Mouse (Mus musculus) kidney, adult 11 months (tissue): ENCODE measurements around the gene Ptbp1.
"Not testable (repeated sequence)": the region's sequence is repeated elsewhere in the genome, so short reads cannot be mapped to it uniquely, and the experiment has no call there.

Experiments used
- DNase-seq: peaks from one replicate; pipeline ENCODE4 v3.0.0; 2022

Gene Ptbp1

DNA sequence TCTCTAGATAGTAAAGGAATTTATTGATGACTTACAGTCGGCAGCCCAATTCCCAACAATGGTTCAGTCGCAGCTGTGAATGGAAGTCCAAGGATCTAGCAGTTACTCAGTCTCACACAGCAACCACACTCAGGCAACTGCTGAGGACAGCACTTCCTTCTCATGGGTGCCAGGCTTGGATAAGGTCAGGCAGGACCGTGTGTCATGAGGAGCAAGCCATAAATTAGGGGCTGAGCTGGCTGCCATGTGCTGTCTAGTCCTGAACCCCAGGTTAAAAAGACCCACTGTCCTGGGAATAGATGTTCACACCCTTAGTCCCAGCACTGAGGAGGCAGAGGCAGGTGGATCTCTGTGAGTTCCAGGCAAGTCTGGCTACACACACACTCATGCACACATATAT lies 30.7 kb downstream of the Ptbp1 start:
- DNase-seq = not testable (repeated sequence)

DNA sequence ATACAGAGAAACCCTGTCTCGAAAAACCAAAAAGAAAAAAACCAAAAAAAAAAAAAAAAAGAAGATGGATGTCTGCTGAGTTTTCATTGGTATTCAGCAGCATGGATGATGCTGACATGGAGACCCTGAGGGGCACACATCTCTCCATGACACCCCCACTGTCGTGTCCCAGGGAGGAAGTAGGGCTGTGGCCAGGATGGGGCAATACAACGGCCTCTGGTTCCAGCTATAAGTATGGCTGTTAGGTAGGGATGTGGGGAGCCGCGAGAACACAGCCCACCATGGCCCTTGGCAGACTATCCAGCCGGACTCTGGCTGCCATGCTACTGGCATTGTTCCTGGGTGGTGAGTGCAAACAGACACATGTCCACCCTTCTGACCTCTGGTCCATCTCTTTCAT lies 31.8 kb downstream of the Ptbp1 start, which contains the start of gene Elane:
TSS of gene Elane (plus strand) at position 194 of the 400 bp plus-strand sequence.
- DNase-seq = no peak

DNA sequence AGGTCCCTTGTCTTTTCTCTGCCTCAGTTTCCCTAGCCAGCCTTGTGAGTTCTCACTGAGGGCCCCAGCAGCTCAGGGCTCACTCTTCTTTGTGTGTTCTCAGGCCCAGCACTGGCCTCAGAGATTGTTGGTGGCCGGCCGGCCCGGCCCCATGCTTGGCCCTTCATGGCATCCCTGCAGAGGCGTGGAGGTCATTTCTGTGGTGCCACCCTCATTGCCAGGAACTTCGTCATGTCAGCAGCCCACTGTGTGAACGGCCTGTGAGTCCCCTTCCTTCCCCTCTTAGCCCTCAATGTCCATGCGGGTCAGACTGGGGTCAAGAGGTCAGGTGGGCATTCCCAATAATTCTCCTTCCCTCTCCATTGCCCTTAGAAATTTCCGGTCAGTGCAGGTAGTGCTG lies 32.4 kb downstream of the Ptbp1 start:
- no peak for DNase-seq

DNA sequence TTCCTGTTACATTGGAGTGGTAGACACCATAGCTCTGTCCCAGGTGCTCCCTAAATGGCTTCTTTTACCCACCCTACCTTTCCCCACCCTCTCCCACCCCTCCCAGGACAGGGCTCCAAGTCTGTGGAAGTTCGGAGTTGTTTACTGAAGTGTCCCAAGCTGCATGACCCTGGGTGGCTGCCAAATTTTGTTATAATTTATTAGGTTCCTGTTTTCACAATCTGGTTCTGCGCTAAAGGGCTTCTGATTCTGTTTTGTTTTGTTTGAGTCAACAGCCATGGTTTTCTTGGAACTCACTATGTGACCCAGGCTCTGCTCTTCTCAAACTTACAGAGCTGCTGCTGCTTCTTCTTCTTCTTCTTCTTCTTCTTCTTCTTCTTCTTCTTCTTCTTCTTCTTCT lies 35.2 kb downstream of the Ptbp1 start:
- DNase-seq = no peak

DNA sequence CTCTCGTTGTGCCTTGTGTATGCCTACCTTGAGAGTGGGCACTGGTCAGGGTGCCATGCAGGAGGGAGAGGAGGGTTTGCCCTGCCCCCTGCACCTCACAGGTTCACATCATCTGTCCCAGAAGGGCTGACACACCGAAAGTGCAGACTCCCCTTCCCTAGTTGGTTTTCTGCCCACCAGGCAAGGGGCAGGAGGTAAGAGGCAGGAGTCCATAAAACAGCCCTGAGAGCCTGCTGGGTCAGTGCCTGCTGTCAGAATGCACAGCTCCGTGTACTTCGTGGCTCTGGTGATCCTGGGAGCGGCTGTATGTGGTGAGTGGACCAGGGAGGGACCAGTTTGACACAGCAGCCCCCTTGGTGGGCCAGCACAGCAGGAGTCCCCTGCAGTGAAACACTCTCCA lies 36.4 kb downstream of the Ptbp1 start, which contains the start of gene Cfd:
TSS of gene Cfd (plus strand) at position 184 of the 400 bp plus-strand sequence.
- no peak for DNase-seq

DNA sequence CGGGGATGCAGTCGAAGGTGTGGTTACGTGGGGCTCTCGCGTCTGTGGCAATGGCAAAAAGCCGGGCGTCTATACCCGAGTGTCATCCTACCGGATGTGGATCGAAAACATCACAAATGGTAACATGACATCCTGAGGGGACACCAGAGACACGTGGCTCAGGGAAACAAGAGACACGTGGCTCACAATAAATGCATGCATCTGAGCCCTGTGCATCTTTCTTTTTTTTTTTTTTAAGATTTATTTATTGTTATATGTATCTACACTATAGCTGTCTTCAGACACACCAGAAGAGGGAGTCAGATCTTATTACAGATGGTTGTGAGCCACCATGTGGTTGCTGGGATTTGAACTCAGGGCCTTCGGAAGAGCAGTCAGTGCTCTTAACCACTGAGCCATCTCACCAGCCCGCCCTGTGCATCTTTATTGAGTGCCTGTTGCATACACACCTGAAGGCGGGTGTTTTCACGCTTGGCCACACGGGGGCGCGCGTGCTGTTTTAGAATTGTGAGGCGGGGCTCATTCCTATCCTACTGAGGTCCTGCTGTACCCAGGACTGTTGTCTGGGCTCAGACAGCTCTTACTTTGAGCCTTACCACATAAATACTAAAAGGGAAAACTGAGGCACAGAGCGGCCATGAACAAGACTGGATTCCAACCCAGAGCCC lies 38.4 kb downstream of the Ptbp1 start:
- DNase-seq = peak; percentile 75

DNA sequence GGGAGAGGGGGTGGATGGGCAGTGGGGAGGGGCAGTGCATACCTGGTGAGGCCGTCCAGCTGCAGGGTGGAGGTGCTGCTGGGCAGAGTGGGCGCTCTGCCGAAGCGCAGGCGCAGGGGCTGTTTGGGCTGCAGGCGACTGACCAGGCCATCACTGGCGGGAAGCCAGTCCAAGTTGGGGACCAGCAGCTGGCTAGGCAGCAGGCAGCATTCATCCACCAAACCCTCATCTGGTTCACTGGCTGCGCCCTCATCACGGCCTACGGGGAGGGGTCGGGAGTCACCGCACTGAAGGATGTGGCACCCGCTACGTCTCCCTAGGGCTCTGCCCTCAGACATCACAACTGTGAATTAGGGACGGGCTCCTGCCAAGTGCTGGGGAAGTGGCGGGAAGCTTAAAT lies 42.1 kb downstream of the Ptbp1 start:
- no peak for DNase-seq

DNA sequence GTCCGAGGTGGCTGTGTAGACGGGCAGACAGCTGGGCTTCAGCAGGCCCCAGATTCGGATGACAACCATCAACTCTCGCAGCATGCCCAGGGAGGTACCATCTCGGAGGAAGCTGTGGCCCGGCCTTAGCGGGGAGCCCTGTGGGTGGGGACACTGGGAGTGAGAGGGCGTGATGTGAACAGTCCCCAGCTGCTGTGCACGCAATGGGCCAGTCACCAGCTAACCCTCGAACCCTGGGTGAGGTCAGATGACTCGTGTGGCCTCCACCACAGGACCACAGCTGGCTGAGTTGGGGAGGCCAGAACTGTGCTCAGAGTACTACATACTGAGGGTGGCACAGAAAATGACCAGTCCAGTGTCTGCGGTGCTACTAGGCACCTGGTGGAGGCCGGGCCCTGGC lies 42.6 kb downstream of the Ptbp1 start:
- DNase-seq = no peak

DNA sequence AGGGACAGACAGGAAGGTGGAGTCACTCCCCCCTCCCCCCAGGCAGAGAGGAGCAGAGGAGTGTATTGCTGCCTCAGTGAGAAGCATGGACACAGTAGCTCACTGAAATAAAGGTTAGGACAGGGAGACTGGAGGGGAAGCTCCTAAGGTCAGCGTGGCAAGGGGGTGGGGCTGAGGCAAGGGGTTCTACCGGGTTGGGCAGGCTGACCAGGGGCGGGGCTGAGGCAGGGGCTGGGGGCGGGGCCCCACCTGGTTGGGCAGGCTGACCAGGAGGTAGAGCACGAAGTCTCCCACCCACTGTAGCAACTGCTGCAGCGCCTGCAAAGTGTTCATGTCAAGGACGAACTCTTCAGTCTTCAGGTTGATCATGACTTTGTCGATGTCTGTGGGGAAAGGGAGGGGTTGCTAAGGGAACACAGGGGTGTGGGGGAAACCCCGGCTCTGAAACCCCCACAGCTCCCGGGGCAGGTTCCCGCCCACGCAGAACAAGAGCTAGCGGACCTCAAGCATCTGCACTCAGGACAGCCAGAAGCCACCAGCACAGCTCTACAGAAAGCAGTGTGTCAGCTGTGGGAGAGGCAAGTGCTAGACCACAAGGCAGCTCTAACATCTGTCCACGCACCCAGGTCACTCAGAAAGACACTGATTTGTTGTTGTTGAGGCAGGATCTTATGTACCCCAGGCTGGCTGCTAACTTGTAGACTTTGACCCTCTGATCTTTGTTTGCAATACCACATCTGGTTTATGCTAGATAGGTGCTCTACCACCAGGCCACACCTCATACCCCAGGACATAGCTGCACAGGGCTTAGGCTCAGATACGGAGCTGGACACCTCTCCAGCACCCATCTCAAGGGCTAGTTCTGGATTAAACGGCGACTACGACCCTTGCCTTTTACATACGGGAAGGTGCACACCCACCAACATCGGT lies 43.4 kb downstream of the Ptbp1 start:
- DNase-seq = no peak

DNA sequence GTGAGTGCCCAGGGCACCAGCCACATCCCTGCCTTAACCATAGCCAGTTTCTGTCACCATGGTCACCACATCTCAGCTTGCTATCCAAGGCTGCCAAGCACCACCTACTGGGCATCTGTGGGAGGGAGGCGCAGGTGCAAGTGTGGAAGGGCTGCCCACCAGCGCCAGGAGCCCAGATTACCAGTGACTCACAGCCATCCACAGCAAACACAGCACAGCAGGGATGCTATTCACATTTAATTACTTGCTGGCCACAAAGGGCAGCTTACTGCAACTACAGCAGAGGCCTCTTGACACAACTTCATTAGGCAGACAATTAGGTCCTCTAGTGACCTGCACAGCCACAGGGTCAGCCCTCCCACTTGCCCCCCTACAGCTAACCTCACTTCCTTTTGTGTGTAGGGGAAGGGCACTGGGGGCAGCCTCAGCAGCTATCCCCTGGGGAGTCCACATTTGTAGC lies 46.8 kb downstream of the Ptbp1 start:
- DNase-seq = no peak

DNA sequence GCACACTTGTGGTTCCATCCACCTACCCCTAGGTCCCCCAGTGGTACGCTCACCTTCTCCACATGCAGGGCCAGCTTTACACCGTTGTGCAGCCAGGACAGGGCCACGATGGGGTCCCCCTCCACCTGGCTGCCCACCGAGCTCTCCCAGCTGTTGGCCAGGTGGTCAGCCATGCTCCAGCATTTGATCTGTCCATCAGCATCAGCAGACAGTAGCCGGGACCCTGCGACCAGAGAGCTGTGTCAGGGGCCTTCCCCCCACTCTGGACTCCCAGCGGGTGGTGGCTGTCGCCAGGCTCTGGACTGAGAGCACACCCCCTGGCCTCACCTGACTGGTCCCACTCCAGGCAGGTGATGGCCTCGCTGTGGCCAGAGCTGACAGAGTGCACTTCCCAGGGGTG lies 52.5 kb downstream of the Ptbp1 start:
- DNase-seq = no peak

DNA sequence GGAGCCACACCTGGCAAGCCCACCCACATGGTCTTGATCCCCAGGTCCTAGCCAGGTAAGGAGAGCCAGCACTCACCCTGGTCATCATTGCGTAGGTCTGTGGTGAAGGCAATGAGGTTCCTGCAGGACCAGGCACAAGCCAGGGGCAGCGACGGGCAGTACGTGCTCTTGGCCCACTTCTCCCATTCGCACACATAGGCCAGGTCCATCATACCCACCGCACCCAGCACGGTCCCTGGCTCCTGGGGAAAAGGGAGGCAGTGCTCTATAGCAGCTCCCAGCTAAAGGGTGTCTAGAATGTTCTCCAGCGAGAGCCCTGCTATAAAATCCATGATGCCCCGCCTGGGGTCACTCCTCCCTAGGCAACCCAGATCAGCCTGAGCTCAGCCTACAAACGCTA lies 53.2 kb downstream of the Ptbp1 start:
- DNase-seq = no peak

DNA sequence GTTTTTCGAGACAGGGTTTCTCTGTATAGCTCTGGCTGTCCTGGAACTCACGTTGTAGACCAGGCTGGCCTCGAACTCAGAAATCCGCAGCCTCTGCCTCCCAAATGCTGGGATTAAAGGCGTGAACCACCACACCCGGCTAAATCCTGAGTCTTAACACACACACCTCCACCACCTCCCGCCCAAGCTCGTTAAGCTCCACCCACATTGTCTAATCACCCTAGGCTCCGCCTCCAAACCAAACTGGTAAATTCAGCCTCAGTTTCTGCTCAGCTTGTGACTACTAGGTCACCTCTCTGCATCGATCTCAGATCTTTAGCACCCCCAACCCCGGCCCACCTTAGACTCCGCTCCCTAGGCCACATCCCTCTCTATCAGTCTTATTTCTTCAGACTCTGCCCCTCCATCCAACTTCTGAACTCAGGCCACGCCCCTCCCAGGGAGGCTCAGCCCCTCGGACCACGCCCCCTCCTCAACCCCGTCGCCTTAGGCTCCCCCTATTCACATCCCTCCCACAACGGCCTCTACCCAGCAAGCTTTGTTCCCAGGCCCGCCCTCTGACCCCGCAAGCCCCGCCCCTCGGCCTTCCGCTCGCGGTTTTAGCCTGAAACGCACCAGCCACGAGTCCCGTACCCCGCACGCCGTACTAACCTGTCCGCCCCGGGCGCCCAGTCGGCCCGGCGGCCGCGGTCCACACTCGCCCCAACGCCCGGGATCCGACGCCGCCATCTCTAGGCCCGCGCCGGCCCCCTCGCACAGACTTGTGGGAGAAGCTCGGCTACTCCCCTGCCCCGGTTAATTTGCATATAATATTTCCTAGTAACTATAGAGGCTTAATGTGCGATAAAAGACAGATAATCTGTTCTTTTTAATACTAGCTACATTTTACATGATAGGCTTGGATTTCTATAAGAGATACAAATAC lies 54.2 kb downstream of the Ptbp1 start, which contains the start of gene Med16:
TSS of gene Med16 (minus strand) at position 757 of the 925 bp plus-strand sequence.
- DNase-seq = peak; percentile 98

DNA sequence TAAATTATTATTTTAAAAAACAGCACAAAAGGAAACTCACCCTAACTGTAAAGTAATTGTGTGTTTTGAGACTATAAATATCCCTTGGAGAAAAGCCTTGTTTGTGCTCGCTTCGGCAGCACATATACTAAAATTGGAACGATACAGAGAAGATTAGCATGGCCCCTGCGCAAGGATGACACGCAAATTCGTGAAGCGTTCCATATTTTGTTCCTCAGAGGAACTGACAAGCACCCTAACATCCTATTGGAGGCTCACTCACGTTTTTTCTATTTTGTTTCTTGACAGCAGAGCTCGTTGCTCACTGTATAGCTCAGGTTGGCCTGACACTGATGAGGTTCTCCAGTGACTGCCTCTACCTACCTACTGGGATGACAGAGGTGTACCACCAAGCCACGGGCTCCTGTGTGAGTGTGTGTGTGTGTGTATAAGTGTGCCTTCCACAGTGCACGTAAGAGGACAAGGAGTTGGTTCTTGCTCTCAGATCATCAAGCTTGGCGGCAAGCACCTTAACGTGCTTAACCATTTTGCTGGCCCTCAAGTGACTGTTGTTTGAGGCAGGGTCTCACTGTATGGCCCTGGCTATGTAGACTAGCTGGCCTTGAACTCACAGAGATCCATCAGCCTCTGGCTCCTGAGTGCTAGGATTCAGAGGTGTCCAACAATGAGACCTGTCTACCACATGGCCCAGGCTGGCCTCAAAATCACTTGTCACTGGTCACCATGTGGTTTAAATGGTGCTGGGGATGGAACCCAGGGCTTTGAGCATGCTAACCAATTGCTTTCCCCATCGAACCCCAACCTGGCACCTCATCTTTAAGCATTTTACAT lies 55.1 kb downstream of the Ptbp1 start:
- DNase-seq = no peak

DNA sequence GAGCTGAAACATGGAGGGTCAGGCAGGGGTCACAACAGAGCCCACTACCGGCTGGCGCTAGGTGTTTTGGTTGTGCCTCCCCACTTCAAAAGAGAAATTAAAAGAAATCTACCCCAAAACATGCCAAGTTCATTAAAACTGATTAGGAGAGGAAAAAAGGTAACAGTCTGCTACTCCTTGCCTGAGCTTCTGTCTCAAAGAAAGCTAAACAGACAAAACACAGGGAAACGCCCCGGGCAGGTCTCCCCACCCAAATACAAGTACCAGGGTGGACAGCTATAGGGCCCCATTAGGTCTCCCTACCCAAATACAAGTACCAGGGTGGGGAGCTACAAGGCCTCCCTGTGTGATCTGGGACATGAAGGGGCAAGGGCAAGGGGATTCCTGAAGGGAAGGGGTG lies 56.3 kb downstream of the Ptbp1 start, which contains the start of gene Gm26602:
TSS of gene Gm26602 (plus strand) at position 301 of the 400 bp plus-strand sequence.
- no peak for DNase-seq

DNA sequence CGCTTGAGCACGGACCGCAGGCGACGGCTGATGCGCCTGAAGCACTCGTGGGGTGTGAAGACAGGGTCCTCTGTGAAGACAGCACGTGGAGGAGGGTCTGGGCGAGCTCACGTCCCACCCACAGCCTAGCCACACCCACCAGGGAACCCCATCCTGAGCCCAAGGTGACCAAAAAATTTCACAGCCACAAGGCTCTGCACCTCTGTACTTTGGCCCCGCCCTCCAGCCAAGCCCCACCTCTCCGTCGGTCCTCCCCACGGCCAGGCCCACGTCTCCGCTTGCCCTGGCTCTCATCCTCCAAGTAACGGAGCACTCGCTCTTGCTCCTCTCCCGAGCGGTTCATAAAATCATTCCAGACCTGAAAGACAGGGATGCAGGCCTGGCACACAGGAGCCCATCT lies 58.2 kb downstream of the Ptbp1 start:
- DNase-seq = no peak
